Mouse (Mus musculus): ENCODE data around the gene Loxl4.

Loxl4 gene

DNA sequence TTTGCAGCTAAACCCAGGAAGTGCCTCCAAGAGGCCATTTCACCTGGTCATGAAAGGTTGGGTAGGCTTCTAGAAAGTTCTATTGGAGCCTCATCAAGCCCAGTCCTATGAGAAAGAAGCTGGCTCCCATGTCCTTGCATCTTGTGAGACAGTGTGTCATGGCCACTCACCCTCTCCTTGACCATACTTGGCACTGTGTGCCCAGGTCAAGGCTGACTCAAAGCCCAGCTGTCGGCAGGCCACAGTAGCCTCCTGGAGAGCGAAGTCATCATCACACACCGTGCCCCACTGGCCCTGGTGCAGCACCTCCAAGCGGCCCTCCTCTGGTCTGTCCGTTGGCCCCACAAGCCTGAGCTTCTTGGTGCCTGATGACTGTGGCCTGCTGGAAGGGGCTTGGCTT is 4.5 kb downstream of the Loxl4 start:
- DNase-seq, result no peak

DNA sequence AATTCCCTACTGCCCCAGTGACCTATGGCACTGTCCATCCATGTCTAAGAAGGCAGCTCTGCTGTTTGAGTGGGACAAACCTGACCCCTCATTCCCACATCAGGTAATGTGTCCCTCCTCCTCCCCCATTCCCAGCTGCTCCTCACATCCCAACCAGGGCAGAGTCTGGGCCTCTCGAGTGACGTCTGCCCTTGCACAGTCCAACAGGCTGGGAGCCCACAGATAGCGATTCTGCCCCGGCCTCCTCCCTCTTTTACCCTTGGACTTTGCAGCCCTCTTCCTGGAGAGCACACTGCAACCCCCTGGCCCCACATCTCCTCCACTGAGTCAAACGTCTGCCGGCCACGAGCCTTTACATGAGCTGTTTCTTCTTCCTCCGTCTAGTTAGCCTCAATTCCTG is 10.0 kb downstream of the Loxl4 start:
- no peak for DNase-seq

DNA sequence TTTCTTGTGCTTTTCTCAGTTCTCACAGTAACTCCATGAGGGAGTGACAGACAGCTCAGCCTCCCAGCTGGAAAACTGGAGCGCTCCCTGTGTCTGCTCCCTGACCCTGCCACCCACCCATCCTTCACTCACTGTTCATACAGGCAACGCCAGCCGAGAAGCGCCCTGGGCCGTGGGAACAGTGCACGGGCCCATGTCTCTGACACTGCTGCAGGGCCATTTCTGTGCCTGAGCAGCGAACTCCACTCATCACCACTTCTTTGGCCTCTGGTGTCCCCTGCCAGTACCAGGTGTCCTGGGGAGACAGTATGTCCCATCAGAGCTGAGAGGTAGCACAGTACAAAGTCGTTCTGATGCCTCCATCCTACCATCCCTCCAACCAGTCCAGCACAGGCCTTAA is 10.6 kb downstream of the Loxl4 start:
- DNase-seq, result no peak

DNA sequence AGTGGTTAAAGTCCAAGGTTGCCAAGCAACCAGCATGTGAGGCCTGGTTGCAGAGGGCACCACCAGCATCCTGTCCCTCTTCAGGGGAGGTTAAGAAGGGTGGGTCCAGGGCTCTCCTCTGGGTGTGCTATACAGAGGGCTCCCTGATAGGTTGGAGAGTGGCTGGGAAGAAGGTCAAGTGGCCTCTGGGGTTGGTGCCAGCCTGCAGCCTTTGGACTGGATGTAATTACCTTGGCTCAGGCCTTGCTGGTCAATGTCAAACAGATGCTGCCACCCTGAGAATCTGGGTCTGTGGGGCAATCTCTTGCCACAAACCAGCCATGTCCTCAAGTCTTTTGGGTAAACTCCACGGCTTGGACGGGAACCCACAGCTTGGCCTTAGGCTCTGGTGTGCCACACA is 11.2 kb downstream of the Loxl4 start:
- DNase-seq, result no peak

DNA sequence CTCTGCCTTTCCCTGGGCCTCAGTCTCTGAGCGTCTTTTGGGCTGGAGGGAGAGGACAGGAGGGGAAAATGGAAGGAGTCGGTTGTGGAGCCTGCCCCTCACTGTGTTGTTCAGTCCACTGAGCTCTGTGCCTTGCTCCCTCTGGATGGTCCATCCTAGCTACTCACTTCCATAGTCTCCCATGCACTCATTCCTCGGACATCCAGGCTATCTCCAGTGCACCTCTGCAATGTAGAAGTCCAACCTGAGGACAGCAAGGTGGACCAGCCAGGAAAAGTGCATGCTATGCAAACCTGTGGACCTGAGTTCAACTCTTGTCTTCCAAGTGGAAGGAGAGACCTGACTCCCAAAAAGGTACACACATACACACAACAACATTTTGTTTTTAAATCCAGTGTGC is 12.0 kb downstream of the Loxl4 start:
- DNase-seq, result no peak

DNA sequence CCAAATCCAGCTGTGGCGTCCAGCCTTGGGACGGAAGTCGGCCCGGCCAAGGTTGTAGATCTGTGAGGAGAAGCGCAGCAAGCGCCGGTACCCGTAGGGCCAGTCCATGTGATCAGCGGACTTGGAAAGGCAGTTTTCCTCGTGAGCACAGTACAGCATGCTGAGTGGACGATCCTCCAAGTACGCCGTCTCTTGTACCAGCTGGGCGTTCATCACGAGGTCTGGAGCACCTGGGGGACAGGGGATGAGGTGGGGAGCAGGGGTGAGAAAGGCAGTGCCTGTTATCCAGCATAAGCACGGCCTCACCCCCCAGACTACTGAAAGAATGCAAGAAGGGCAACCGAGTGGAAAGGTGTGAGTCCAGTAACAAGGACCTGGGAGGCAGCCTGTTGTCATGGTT is 12.7 kb downstream of the Loxl4 start:
- no peak for DNase-seq

DNA sequence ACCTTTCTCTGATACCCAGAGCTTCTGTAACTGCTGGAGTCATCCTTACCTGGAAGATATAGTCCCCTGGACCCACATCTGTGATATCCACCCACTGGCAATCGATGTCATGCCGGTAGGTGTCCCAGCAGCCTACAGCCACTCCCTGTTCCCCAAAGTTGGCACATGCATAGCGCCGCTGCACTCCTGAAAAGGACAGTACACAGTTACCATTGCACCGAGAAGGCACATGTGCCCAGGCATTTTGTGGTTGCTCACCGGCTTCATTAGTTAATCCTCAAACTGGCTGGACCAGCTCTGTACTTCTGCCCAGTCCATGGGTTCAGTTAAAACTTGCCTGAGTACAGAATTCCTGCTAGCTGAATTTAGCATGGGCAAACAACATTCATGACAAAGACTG is 14.7 kb downstream of the Loxl4 start:
- no peak for DNase-seq

DNA sequence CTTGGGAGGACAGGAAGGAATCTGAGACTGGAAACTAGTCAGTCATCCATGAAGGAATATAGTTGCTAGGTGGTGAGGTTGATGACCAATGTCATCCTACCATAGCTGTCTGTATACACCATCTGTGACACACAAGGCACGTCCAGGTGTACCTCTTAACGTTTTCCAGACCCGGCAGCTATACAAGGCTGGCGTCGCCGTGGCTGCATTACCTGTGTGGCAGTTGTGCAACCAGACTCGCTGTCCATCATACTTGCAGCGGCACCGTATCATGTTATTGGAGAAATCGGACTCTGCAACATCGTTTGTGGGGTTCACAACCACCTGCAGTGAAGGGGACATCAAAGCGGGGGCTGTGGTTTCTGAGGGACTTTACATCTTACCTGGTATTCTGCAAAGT is 15.3 kb downstream of the Loxl4 start:
- no peak for DNase-seq

DNA sequence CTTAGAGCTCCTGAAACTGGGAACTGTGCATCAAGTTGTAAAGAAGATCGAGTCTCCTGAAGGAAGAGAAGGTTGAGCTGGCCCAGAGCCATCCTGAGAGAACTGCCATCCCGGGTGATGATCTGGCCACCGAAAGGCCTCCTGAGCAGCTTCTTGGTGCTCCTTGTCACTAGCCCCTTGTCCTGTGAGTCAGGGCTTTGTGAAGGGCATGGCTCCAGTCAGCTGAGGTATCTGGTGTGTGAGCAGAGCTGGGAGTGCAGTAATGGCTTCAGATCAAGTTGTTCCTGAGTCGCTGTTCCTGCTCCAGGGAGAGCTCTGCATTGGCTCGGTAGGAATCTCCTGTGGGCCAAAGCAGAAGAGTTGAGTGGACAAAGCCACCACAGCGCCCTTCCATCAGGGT is 17.5 kb downstream of the Loxl4 start:
- DNase-seq, result no peak

DNA sequence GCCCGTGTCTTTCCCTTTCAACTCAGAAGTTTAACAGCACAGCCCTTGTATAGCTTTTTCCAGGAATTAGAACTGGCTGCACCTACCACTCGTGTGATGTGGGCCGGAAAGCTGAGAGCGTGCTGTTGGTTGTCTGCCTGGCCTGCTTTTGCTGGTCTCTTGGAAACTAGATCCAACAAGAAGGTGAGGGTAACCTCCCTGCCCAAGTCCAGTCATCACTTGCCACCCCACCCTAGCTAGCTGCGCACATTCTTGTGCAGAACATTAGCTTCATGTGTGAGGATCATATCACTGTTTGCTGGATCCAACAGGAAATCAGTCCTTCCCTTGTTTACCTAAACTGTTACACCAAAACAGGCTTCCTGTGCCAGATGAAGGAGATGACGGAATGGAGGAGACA is 19.2 kb downstream of the Loxl4 start:
- no peak for DNase-seq

DNA sequence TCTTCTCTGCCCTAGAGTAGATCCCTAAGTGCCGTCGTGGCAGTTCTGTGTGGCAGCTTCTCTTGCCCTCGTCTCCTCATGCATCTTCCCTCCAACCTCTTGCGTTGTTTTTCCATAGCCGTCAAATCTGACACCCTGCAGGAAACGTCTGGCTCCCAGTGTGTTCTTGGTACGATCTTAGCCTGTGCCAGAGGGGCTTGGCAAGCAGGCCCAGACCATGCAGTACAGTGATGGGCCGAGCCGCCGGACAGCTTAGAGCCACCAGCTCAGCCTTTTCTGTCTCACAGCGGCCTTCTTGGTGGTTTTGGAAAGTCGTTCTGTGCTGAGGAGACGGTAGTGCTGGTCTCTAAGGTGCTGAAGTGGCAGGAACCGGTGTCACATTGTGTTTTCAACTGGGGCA is 21.1 kb downstream of the Loxl4 start:
- no peak for DNase-seq

DNA sequence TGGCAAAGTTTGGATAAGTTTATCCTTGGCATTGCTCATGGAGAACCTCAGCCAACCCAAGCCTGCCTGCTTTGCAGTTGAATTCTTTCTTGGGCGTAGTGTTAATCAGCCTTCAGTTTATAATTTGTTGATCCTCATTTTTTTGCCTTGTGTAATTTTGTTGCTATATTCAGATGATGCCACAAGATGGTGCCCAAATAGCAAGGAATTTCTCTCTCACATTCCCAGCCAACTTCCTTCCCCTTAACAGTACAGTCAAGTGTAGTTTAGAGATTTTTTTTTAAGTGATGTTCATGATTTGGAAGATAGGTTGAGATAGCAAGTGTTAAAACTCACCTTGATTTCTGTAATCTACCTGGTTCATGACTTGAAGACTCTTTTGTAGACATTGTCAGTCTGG is 23.4 kb downstream of the Loxl4 start:
- no peak for DNase-seq

DNA sequence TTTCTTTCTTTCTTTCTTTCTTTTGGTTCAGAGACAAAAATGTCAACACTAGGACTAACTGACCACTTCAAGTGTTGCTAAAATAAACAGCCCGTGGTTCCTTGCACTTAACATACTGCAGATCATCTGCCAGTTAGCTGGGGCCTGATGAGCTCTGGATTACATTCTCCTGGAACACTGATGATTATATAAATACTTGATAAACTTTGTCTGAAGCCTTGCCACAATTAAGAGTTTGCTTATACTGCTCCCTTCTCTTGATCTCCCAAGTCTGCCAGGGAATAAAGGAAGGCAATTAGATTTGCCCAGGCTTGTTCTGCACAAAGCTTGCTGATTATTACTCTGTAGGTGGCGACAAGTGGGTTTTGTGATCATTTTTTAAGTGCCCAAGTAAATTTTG is 24.9 kb downstream of the Loxl4 start:
- DNase-seq, result no peak

DNA sequence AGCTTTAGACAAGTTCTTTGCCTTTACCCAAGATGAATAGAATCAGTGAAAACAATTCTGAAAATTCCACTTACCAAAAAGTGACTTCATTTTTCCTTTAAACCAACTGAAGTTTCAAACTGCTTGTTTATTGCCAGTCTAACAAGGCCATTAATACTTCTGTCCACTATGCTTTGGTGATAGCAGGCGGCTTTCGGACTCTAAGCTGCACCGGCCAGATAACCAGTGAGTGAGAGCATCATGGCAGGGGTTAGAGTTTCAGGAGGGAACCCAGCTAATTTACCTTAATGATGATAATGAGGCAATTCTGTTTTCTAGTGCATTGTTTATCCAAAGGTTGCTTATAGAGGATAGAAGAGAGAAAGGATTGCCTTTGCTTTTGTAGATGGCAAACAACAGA is 28.4 kb downstream of the Loxl4 start:
- DNase-seq, result no peak

DNA sequence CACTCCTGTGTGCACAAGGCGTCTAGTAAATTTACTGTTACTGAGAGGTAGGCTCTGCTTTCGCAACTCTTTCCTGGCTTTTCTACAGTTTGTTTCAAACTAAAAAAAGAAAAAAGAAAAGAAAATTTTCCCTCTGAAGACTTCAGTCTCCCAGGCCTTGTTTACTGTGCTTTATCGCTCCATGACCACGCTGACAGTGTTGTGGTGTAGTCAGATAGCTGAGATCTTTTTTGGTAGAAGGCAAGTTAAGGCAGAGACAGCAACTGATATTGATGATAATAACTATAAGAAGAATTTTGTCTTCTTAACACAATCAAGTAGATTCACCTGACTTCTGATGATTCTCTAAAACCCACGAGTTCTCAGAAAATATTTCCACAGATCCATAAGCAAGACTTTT is 28.9 kb downstream of the Loxl4 start:
- DNase-seq, result no peak

DNA sequence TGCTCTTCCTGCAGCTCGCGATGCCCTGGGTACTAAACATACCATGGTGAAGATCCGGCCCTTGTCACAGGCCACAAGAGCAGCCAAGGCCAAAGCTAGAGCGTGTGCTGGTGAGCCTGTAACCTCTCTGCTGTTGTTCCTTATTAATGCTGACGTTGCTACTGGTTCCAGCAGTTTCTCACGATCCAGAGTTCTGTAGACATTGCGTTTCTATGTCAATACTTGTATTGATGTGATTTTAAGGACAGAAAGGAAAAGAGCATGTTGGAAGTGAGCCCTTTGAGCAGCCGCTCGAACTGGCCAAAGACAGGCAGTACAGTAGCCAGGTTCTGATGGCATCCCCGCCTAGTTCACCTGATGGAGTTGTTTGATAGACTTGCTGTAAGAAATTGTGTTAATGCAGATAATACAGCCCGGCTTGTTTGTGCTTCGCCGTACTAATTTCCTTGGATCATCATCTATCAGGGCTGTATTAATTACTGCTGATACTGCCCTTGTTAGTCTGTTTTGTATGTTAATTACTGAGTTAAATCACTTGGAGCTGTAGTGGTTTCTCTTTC is 29.7 kb downstream of the Loxl4 start:
- DNase-seq, result no peak

DNA sequence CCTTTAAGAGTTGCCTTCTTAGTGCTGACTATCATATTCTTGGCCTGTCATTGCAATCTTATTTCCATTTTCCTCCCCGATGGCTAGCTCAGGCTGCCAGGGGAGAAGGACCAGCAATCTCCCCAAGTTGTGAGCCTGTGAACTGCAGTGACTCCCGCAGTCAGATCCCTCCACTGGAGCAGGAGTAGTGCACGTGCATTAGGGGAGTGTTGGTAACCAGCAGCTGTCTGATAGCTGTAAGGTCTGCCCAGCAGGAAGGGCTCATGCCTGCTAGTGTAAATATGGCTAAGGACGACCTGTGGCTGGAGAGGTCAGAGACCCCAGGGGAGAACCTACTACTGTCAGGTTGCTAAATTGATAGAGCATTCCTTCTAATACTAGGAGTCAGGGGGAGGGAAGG is 31.9 kb downstream of the Loxl4 start:
- no peak for DNase-seq

DNA sequence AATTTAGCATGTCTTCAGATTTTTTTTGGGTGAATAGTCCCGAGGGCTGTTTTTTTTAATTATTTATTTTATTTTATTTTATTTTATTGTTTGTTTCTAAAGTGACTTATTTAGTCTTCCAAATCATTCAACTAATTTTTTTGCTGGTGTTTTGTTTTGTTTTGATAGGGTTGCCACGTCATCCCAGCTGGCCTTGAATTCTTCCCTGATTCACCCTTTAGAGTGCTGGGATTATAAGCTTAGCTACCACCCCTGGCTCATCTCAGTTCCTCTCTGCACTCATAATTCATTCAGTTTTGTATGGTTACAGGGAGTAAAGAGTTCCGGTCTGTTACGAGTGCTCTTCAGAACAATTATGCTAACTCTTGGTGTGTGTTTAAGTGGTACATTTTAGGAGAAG is 34.0 kb downstream of the Loxl4 start:
- DNase-seq, result no peak

DNA sequence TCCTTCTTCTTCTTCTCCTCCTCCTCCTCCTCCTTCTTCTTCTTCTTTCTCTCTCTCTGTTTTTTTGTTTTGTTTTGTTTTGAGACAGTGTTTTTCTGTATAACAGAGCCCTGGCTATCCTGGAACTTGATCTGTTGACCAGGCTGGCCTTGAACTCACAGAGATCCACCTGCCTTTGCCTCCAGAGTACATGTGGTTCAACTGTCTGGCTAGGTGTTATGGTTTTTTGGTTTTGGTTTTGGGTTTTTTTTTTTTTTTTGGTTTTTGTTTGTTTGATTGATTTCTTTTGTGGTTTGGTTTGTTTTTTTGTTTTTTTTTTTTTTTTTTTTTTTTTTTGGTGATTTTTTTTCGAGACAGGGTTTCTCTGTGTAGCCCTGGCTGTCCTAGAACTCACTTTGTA is 35.8 kb downstream of the Loxl4 start:
- no peak for DNase-seq

DNA sequence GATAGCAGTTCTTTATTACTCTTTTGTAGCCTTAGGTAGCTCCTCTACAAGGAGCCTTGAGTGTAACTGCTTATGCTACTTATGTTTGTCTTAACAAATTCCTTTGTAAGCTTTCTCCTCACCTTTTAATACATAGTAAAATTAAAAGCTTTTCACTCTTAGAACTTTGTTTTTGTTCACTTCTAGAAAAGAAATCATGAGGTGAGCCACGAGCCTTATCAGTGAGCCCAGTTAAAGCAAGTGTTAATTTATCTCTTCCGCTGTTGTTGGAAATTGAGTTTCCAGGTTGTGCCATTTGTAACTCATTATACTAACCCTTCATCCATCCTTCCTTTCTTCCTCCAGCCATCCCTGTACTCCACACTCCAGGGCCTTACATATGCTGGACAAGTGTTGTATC is 37.3 kb downstream of the Loxl4 start:
- no peak for DNase-seq

DNA sequence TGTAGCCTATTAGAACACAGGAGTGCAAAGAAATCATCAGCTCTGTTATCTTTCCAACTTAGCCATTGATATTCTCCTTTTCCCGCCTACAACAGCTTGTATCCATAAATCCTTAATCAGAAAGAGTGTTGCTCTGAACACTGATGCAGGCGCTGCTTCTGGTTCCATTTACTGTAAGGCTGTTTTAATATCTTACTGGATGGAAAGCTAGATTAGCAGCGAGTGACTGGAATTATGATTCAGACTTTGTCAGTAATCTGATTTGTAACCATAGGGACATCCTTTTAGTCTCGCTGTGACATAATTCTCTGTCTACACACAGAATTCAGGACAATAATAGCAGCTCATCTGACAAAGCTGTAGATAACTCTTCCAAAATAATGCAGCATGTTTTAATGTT is 41.3 kb downstream of the Loxl4 start:
- DNase-seq, result no peak

DNA sequence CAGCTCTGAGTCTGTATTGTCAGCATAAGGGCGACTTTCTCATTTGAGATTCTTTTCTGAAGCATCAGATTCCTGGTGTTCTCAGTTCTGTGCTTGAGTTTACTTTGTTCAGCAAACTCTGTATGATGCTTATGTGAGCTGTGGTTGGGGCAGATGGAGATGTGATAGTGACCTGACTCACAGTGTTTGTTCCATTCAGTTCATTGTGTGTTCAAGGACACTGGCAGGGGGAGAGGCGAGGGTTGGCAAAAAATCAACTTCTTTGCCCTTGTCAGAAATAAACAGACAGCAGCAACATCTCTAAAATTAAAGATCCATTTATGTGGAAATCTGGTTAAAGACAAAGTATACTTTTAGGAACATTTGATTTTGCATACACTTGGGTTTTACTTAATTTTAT is 43.5 kb downstream of the Loxl4 start:
- DNase-seq, result no peak

DNA sequence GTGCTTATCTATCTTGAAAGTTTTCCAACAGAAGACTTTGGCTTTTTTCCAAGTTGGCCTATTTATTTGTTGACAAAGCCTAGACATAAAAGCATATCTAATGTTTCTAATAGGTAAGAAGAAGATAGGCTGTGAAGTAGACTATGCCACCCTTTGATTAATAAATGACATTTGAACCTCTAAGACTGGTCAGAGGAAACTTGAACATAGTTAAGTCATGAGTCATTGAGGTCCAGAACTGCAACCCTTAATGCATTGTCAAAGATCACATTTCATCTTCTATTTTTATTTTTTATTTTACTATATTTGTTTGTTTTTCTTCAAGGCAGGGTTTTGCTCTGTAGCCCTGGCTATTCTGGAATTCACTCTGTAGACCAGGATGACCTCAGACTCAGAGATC is 45.6 kb downstream of the Loxl4 start:
- DNase-seq, result no peak

DNA sequence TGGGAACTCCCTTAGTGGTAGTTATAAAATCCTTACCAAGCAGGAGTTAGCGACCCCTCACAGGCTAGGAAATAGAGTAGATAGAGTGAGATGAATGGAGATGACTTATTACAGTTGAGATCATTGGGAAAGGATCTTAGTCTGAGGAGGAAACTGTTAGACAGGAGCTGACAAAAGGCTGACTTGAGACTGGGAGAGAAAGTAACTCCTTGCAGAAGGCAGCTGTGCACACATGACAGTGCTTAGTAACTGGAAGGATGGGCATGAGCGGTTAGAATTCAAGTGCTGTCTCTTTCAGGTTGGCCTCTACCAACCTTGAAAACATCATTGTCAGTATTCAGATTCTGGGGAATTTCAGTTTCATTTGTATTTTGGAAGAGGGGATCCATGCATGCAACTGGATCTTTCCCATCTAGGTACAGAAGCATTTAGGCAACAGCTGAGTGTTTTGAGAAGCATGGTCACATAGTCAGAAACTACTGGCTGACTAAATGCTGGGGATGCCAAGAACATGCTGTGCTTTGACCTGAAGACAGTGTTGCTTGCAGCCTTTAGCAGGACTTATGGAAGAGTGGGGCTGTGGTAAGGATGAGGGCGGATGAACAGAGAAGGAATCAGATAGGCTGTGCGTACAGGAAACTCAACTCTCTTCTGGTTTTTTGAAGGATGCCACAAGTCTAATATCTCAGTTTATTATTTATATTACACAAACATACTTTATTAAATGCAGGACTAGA is 46.2 kb downstream of the Loxl4 start:
- peak; percentile 34 for DNase-seq

DNA sequence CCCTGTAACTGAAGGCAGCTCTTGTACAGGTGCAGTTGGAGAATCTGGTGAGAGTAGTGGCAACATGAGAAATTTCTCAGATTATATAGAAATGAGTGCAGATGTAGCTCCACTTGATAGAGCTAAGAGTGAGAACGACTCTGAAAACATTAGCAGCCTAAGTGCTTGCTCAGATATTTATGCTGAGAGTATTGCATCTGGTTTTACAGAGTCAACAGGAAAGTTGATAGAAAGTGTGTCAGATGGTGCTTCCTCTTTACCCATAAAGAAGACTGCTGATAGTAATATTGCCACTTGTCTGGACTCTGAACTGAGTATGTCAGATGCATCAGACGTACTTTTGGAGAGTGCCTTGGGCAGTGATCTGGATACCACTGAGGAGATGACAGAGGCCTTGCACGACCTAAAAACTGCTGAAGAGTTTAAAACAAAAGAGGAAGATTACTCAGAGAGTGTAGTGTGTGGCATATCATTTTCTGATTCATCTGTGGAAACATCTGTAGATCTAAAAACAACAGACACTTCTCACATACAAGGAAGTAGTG is 48.8 kb downstream of the Loxl4 start:
- DNase-seq, result no peak

Measured in lung, postnatal 14 days (tissue).